Mouse (Mus musculus): ENCODE data around the gene Notch3.

- no peak for TF ChIP-seq GATA1 (IDR thresholded peaks at IDR 0.05; ENCODE audit: borderline replicate concordance, low read length)
- TF ChIP-seq FLI1 (IDR thresholded peaks at IDR 0.05; ENCODE audit: low read length) = no peak
These were observed 43.1 kb downstream of the Notch3 start for GRCm38 (mm10) chr17:32123545-32123944.

Data from megakaryocyte, embryonic 14.5 days (primary cell).